Mouse (Mus musculus) embryo, embryonic 10 days (tissue): ENCODE data around the gene Ccl5.

Source experiments
- DNase-seq: peaks from one replicate; pipeline ENCODE4 v3.0.0-alpha.2; 2015; ENCODE audit warnings: low spot score

Gene Ccl5

DNA sequence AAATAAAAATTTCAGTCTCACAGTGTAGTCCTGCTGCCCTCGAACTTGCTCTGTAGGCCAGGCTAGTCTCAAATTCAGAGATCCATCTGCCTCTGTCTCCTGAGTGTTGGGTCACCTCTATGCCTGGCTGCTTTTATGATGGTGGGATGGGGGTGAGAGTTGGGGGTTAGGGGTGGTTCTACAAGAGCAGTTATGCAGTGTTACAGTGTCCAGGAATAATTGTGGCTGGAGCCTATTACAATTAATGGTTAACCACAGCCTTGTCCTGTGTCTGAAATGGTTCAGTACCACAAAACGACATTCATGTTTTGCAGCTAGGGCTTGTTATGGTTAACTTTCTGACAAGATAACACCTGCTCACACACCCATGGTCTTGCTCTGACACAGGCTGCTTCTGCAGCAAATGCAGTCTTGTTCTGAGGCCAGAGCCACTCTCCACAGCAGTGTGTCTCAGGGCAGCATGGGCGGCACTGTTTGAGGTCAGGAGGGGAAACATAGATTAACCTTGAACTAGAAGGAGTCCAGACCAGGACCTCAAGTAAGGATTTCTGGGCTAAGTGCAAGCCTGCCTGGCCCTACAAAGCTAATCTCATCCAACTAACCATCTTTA lies 8.5 kb upstream of the Ccl5 start:
- no peak for DNase-seq

DNA sequence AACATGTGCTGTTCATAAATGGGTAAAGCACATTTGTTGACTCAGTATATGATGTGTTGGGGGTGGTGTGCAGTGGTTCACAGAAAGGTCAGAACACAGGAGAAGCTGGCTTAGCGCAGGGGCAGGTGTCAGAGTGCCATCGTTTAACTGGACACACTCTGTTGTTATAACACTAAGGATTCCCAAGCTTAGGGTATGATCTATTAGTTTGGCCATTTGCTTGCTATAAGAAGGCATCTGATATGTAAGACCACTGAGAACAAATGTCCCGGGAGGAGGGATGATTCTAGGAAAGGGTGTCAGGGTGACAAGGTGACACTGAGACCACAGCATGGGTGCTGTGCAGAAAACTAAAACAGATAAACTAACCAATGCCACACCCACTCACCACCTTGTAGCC lies 6.5 kb upstream of the Ccl5 start:
- DNase-seq: no peak

DNA sequence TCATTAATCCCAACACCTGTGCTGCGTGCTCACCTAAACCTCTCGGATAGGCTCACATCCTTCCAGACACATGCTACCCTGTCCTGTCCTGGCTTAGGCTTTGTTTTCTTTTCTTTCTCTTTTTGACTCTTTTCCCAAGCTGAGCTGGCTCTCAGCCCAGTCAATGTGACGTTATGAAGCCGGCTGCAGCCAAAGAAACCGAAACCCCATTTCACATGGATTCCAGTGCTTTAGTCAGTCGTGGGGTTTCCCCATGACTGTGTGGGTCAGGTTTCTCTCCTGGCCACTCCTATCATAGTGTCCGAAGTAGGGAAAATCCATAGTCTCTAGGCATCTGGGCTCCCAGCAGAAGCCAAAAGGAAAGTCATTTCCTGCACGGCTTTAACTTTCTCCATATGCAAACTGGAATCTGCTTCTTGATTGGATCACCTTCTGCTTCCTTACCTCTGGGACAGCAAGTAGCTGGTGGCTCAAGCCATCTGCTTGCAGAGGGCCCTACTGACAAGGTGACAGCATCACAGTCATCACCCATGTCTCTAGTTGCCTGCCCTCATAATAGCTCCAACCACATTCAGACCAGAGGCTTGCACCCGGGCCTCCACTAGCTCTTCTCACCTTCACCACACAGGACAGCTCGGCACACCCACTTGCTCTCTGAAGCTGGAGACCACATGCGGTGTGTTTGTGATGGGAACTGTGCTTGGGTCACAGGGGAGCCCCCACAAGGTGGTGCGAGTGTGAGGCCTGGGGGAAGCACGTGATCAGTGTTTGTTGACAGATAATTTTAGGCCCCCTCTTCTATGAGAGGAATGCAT lies 4.5 kb upstream of the Ccl5 start:
- no peak for DNase-seq

DNA sequence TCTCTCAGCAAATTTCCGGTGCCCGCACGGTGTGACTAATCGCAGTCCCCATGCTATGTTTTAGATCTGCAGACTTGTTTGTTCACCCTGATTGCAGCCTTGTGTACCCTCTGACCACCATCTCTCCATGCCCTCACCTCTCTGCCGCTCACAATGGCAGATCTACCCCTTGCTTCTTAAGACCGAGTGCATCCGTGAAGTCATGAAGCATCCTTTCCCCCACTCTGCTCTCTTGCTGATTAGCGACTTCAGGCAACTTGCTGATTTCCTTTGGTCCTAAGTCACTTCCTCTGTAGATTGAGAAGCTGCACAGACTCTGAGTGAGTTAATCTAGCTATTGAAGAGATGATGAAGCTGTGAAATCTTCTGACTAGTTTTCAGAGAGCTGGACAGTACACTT lies 3.8 kb upstream of the Ccl5 start:
- DNase-seq: no peak

DNA sequence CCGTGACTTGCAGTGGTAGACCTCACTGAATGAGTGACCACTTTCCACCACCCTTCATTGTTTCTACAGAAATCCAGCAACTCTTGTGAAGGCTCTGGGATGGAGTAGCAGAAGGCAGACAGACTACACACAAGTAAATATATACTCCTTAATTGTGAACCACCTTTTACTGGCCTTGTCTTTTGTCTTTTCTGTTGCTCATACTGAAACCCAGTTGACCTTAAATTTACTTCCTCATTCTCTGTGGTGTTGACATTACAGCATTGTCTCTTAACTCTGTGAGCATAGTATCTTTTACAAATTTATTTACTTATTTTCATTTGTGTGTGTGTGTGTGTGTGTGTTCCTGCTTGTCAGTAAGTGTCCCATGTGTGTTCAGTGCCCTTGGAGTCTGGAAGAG lies 2.9 kb upstream of the Ccl5 start:
- DNase-seq: no peak

DNA sequence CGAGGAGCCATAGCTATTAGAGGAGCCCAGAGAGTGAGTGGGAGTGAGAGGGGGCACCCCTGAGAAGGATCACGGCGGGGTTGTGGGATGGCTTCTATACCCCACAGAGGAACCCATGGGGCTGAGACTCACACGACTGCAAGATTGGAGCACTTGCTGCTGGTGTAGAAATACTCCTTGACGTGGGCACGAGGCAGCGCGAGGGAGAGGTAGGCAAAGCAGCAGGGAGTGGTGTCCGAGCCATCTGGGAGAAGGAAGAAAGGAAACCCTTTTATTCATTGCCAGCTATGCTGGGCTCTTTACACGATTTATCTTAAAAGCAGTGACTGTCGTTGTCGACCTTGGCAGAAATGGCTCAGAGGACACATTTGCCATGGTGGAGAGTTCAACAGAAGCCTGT lies 1.3 kb downstream of the Ccl5 start:
- no peak for DNase-seq

DNA sequence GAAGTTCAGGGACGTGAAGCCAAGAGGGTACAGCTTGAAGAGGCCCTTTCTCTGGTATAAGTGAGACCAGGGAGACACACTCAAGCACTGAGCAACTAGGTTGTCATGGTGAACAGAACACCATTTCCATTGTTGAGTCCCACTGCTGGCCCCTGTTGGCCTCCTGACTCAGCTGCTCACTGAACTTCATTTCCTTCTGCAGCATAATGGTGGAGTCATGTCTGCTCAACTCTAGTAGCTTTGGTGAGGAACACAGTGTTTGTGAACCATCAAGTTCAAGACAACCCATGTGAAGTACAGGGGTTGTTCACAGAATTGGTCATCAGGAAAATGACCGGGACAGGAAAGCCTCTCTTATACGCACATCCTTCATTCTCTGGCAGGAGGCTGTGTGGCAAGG lies 8.2 kb downstream of the Ccl5 start, which contains the start of gene Heatr9:
Gene Heatr9, minus strand, starts transcription at position 101 of the 400 bp plus-strand sequence.
- no peak for DNase-seq

DNA sequence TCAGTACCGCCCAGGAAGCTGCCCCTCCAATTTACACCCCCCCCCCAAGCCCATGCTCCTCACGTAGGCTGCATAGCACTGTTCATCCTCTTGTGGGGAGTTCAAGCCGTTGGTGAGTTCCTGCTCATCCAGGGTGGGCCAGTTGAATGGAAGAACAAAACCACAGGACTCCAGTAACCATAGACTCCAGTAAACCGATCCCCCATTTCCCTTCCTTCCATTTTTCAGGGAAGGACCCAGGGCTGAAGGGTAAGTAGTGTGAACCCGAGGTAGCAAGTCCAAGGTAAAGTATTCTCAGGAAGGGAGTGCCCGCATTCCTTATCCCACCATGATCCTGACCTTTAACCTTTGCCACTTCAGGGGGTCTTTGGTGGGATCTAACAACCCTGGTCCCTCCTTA lies 11.9 kb downstream of the Ccl5 start:
- no peak for DNase-seq

DNA sequence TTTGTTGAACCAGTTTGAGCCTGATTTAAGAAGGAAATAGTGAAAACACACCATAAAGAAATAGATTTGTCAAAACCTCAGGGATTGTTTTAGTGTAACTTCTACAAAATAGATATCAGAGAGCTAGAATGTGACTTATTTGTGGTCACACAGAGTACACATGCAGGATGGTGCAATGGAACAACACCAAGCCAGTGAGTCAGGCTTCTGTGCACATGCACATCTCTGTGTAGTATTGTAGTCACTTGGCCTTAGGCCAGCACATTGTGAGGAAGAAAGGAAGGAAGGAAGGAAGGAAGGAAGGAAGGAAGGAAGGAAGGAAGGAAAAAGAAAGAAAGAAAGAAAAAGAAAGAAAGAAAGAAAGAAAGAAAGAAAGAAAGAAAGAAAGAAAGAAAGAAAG lies 13.2 kb downstream of the Ccl5 start:
- DNase-seq: no peak

DNA sequence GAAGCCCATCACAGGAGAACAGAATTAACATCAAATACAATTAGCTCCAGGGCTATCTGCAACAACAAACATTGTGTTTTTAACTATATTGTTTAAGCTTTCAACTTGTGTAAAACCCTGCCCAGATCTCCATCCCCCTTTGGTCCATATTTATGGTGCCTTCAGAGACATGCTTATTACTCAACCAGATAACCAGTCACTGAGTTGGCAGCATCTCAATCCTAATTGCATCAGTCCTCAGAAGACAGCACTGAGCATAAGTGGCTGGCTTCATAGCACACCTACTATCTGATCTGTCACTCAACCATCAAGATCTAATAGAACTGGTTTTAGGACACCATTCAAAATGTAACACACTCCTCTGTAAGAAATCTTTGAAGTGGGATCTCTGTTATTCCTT lies 20.8 kb downstream of the Ccl5 start:
- DNase-seq: no peak

DNA sequence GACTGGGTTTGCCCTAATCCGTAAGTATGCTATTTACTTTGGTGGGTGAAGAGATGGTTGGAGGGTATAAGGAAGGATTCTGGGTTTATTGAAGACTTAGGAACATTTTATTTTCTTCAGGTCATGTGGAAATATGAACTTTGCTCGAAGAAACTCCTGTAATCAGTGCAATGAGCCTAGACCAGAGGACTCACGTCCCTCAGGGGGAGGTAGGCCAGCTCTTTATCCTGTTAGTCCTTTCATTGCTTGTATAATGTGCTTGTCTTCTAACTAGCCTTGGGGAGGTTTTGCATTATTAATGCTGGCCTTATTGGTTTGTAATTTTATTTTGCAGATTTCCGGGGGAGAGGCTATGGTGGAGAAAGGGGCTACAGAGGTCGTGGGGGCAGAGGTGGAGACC lies 26.0 kb downstream of the Ccl5 start:
- no peak for DNase-seq

DNA sequence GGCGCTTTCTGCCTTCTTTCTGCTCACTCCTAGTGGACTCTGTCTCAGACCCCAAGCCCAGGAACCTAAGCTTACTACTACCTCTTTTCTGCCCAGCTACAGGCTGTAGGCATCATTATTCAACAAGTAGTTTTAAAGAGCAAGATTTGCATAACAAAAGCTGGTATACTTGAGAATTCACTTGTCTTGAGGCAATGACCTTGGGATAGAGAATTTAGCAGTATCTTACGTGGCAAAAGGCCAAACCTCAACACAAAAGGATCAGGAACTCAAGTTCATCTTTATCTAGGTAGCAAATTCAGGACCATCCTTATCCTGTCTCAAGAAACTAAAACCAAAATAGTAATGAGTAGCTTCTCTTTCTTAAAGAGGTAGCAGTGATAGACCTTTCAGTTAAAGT lies 34.7 kb downstream of the Ccl5 start:
- DNase-seq: no peak

DNA sequence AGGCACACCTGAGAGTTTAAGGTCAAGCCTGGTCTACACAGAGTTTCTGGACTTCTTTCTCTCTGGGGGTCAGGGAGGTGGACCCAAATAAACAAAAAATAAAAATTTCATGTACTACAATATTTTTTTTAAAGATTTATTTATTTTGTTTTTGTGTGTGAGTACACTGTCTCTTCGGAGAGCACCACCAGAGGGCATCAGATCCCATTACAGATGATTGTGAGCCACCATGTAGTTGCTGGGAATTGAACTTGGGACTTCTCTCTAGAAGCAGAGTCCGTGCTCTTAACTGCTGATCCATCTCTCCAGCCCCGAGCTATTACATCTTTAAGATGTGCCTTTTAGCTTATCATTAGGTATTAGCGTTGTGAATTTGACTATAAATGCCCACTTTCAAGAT lies 38.8 kb downstream of the Ccl5 start:
- no peak for DNase-seq
